Mouse (Mus musculus) thymus, adult 2 months (tissue): ENCODE measurements at regions not wholly inside any gene's neighbourhood (a gene's known extent, or its start where the extent isn't known, plus 50 kb on each side); places are given as distances from the start of the nearest gene placed in this dataset.

ENCODE experiments used
- CTCF ChIP-seq: fragments of 200-500 bp; IDR thresholded peaks from 2 replicates; pipeline ENCODE4 v1.5.1; 2012; ENCODE audit warnings: mild to moderate bottlenecking, control low read depth, low read length, moderate library complexity, borderline replicate concordance; ENCODE audit not compliant: control insufficient read depth, poor library complexity, insufficient read depth; ENCODE audit errors: extremely low read depth
- POLR2A ChIP-seq: fragments of 200-500 bp; IDR thresholded peaks from 2 replicates; pipeline ENCODE4 v1.6.1; 2012; ENCODE audit warnings: mild to moderate bottlenecking, low read length, control low read depth, moderate library complexity; ENCODE audit not compliant: control insufficient read depth, poor library complexity, insufficient read depth; ENCODE audit errors: extremely low read depth

GRCm38 (mm10) chr10:7293203-7293602 is 81.2 kb upstream of the Cnksr3 start:
- TF ChIP-seq CTCF, result no peak
- no peak for TF ChIP-seq POLR2A
